Mouse (Mus musculus) adrenal gland, adult 8-10 months (tissue): ENCODE measurements around the gene Tmigd1. TPM values are rescaled to one million over a fixed set of nuclear protein-coding genes. Genes with fewer than 3 reads are reported as not detected.

Experiments
- DNase-seq: peaks from one replicate; pipeline ENCODE4 v3.0.0; 2022
- total RNA-seq, 4 experiments: library from RNA; stranded (reverse); gene quantifications; 2 replicates each; pipeline ENCODE4 v1.2.4; 2022

Gene Tmigd1
- total RNA-seq, result under 1 TPM; 0.34 to 0.66 (median 0.60) TPM

GRCm38 (mm10) chr11:76901579-76902361 is at the start of gene Tmigd1:
Tmigd1 (plus strand) TSS chr11:76902159.
- no peak for DNase-seq

GRCm38 (mm10) chr11:76854475-76855341 is 47.3 kb upstream of the Tmigd1 start:
- no peak for DNase-seq

- no peak for DNase-seq
These were observed 45.4 kb upstream of the Tmigd1 start for GRCm38 (mm10) chr11:76856601-76857000.

- DNase-seq, result no peak
These were observed 44.8 kb upstream of the Tmigd1 start for GRCm38 (mm10) chr11:76857111-76857510.

GRCm38 (mm10) chr11:76858781-76859180 is 43.2 kb upstream of the Tmigd1 start:
- no peak for DNase-seq

- DNase-seq, result no peak
These were observed 42.7 kb upstream of the Tmigd1 start for GRCm38 (mm10) chr11:76859261-76859660.

GRCm38 (mm10) chr11:76861185-76861584 is 40.8 kb upstream of the Tmigd1 start:
- DNase-seq, result no peak

GRCm38 (mm10) chr11:76872556-76873234 is 29.3 kb upstream of the Tmigd1 start:
- DNase-seq, result no peak

- no peak for DNase-seq
These were observed 28.1 kb upstream of the Tmigd1 start for GRCm38 (mm10) chr11:76873865-76874264.

GRCm38 (mm10) chr11:76874766-76875165 is 27.2 kb upstream of the Tmigd1 start:
- no peak for DNase-seq

GRCm38 (mm10) chr11:76879816-76880215 is 22.1 kb upstream of the Tmigd1 start:
- DNase-seq, result no peak

GRCm38 (mm10) chr11:76884451-76884850 is 17.5 kb upstream of the Tmigd1 start:
- DNase-seq, result no peak

- DNase-seq, result peak; percentile 43
These were observed 12.4 kb upstream of the Tmigd1 start for GRCm38 (mm10) chr11:76889339-76890164.

- DNase-seq, result no peak
These were observed 10.8 kb upstream of the Tmigd1 start for GRCm38 (mm10) chr11:76891171-76891570.

GRCm38 (mm10) chr11:76891738-76892349 is 10.1 kb upstream of the Tmigd1 start:
- no peak for DNase-seq

GRCm38 (mm10) chr11:76892972-76893371 is 9.0 kb upstream of the Tmigd1 start:
- no peak for DNase-seq

- DNase-seq, result peak; percentile 39
These were observed 8.4 kb upstream of the Tmigd1 start for GRCm38 (mm10) chr11:76893570-76893969.

- peak; percentile 42 for DNase-seq
These were observed 7.7 kb upstream of the Tmigd1 start for GRCm38 (mm10) chr11:76894240-76894639.

GRCm38 (mm10) chr11:76896360-76896759 is 5.6 kb upstream of the Tmigd1 start:
- DNase-seq, result no peak

- DNase-seq, result no peak
These were observed 4.8 kb upstream of the Tmigd1 start for GRCm38 (mm10) chr11:76897126-76897525.

GRCm38 (mm10) chr11:76897871-76898270 is 4.1 kb upstream of the Tmigd1 start:
- no peak for DNase-seq

- DNase-seq, result no peak
These were observed 3.2 kb upstream of the Tmigd1 start for GRCm38 (mm10) chr11:76898751-76899150.
